Mouse (Mus musculus): ENCODE data around the gene Rbp7.
"Not testable (repeated sequence)": the region's sequence is repeated elsewhere in the genome, so short reads cannot be mapped to it uniquely, and the experiment has no call there.

Rbp7 gene

GRCm38 (mm10) chr4:149454879-149455278, at the start of gene Rbp7:
TSS of gene Rbp7 (minus strand) at chr4:149454978.
- DNase-seq (ENCODE audit: extremely low read depth, low read depth), result no peak

DNA sequence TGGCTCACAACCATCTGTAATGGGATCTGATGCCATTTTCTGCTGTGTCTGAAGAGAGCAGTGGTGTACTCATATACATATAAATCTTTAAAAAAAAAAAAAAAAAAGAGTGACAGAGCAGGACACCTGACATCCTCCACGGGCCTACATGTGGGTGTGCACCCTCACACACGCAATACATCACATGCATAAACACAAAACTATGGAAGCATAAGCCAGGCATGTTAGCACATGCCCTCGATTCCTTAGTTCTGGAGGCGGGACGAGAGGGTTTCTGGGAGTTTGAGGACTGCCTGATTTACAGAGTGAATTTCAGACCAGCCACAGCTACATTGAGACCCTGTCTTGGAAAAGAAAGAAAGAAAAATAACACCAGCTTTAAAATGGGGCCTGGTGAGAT, 49.6 kb upstream of the Rbp7 start:
- DNase-seq (ENCODE audit: extremely low read depth, low read depth), result no peak

- no peak for DNase-seq (ENCODE audit: extremely low read depth, low read depth)
These were observed 45.0 kb upstream of the Rbp7 start for GRCm38 (mm10) chr4:149499790-149500189.

DNA sequence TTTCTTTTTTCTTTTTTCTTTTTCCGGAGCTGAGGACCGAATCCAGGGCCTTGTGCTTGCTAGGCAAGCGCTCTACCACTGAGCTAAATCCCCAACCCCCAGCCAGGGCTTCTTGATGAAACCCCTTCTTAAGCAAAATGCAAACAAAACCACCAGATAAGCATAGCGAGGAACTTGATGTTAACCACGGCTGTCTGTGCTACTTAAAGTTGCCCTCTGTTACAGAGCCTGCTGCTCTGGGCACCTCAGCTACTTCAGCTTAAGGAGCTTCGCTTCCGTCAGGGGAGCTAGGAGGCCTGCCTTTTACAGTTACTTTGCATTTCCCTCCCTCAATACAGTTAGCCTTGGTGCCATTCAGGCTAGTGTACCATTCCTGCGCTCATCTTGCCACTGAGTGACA, 44.1 kb upstream of the Rbp7 start:
- DNase-seq (ENCODE audit: extremely low read depth, low read depth), result no peak

DNA sequence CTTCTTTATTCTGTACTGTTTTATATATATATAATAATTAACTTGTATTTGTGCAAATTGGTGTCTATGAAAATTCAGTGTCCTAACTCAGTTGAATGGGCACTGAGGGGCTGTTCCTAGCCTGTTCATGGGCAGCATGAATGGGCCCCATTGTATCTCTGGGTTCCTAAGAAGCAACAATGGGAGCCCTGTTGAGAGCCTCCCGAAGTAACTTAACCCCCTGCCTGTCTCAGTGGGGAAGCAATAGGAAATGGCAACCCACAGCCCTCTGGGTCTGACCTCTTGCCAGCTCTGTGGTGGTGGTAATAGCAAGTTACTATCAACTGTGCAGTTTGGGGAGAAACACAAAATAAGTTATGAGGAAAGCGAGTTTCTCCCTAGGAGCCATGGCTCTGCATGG, 41.8 kb upstream of the Rbp7 start:
- DNase-seq (ENCODE audit: extremely low read depth, low read depth), result no peak

GRCm38 (mm10) chr4:149491151-149491550, 36.4 kb upstream of the Rbp7 start:
- peak; percentile 2 for DNase-seq (ENCODE audit: extremely low read depth, low read depth)

DNA sequence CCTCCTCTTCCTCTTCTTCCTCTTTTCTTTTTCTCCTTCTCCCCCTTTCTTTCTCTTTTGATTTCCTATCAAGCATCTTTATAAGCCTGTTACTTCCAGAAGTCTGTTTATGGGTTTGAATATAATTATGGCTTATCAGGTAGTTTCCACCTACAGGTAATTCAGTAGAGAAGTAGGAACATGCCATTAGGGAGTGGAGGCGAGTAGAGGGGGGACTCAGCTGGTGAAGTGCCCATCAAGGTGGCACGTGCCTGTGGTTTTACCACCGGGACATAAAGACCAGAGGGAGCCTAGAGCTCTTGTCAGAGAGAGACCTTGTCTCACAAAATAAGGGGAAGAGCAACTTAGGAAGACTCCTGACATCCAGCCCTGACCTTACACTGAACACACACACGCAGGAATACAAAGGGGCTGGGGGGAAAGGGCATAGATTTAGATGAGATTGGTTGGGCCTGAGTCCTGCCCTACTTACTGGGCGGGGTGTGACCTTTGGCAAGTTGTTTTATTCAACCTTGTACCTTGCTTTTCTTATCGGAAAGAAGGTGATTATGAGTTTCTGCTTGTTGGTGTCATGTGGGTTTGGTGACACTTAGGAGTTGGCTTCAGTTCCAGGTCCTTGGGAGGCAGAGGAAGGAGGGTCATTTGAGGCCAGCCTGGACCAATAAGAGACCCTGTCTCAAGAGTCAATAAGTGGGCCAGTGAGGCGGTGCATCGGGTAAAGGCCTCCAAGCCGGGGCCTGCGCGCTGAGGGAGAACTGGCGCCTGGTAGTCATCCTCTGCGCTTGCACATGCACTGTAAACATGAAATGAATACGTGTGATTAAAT, 34.9 kb upstream of the Rbp7 start:
- no peak for DNase-seq (ENCODE audit: extremely low read depth, low read depth)

- no peak for DNase-seq (ENCODE audit: extremely low read depth, low read depth)
These were observed 33.0 kb upstream of the Rbp7 start for GRCm38 (mm10) chr4:149487729-149488128.

DNA sequence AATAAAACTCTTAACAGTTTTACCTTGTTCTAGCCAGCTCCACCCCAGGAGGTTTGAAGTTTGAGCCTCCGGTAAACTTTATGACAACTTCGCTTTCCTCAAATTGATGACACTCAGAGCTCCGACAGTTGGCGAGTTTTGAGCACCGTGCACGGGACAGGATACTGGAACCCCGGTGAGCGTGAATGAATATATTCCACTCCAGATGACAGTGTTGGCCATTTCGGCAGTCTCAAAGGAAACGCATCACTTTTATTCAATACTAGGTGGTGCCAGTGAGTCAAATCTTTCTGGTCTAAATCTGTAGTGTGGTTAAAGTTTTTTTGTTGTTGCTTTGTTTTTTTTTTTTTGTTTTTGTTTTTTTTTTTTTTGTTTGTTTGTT, 31.0 kb upstream of the Rbp7 start:
- peak; percentile 30 for DNase-seq (ENCODE audit: extremely low read depth, low read depth)

- peak; percentile 88 for DNase-seq (ENCODE audit: extremely low read depth, low read depth)
These were observed 30.5 kb upstream of the Rbp7 start, which contains the start of the genes Nmnat1 and Lzic for GRCm38 (mm10) chr4:149485053-149485824. TSS of gene Nmnat1 (minus strand) at chr4:149485202. TSS of gene Lzic (plus strand) at chr4:149485229.

DNA sequence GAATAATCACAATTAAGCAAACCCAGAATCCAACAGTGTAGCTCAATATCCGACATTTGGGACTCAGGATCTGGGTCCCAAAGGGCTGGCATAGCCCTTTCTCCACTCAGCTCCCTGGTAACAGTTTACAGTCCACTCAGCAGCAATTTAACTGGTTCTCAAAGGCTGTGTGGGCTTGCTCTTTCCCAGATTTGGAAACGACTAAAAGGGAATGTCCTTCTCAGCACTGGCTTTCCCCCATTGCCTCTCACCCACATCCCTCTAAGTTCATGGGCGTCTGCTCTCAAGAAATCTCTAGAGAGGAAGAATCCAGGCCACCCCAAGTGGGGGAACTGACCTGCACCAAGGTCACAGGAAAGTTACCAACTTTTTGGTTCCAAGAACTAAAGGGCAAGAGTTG, 29.8 kb upstream of the Rbp7 start:
- no peak for DNase-seq (ENCODE audit: extremely low read depth, low read depth)

DNA sequence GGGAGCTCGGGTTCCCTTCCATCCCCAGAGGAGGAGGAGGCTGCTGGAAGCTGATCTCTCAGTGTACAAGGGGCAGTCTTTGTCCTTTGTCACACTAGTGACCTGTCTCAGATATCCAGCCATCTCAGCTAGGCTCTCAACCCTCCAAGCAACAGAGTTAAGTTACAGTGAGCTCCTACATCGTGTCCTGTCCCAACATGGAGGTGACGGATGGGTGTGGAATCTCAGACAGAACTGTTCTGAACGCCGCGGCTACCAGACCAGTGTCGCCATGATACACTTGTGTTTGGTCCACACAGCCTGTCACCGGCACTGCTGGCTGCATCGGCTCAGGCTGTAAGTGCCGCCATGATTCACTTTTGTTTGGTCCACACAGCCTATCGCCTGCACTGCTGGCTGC, 22.3 kb upstream of the Rbp7 start, which contains the start of gene Tmem274:
Gene Tmem274, plus strand, starts transcription at position 301 of the 400 bp plus-strand sequence.
- DNase-seq (ENCODE audit: extremely low read depth, low read depth), result no peak

GRCm38 (mm10) chr4:149475096-149475495, 20.3 kb upstream of the Rbp7 start:
- DNase-seq (ENCODE audit: extremely low read depth, low read depth), result no peak

GRCm38 (mm10) chr4:149469557-149469956, 14.8 kb upstream of the Rbp7 start:
- DNase-seq (ENCODE audit: extremely low read depth, low read depth), result no peak

DNA sequence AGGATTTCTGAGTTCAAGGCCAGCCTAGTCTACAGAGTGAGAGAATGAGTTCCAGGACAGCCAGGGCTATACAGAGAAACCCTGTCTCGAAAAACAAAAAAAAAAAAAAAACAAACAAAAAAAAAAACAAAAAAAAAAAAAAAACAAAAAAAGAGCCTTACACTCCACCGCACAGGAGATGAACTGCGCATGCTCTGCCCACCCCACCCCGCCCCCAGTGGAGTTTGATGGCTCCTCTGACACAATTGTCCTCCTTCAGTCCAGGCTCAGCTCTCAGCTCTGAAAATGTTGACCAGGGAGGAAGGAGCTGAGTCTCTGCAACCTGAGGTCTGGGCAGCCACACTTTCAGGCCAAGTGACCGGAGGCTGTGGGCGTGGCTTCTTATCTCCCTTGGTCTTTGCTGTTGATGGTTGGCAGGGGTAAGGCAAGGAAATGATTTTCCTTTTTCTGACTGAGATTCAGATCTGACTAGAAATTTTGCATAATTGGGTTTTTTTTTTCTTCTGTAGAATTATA, 8.7 kb upstream of the Rbp7 start:
- DNase-seq (ENCODE audit: extremely low read depth, low read depth), result no peak

GRCm38 (mm10) chr4:149462305-149462971, 7.7 kb upstream of the Rbp7 start:
- no peak for DNase-seq (ENCODE audit: extremely low read depth, low read depth)

DNA sequence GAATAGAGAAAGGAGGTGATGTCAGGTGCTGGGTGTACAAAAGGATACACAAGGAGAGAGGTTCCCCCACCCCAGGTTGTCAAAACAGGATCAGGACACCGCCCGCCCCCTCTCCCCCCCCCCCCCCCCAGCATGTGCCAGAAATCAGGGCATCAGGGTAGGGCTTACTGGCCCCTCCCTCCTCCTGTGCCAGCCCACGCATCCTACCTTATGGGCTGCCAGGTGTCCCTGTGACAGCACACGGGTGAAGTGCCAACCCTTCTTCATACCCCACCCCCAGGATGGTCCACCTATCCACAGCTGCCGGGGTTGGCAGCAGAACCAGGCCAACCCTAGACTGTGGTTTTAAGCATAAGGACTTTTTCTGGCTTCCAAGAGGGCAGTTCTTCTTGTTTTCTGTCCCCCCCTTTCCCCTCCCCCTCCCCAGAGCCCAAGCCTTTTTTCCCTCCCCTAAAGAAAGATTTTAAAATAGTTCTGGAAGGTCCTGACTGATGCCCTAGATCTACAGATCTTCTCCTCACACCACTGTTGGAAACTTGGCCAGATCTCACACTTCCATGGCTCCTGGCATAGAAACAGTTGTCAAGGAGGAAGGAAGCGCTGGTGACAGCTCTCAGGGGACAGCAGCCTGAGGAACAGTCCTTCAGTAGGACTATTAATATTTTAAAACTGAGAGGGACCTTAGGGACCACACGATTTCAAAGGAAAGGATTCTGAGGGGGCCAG, 7.0 kb upstream of the Rbp7 start:
- DNase-seq (ENCODE audit: extremely low read depth, low read depth), result no peak

DNA sequence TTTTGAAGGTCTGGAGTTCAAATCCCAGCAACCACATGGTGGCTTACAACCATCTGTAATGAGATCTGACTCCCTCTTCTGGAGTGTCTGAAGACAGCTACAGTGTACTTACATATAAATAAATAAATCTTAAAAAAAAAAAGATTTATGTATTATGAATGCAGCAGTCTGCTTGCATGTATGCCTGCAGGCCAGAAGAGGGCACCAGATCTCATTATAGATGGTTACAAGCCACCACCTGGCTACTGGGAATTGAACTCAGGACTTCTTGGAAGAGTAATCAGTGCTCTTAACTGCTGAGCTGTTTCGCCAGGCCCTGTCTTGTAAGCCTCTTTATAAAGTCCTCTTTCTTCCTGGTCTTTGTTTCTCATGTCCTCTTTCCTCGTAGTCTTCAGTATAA, 5.7 kb upstream of the Rbp7 start:
- not testable (repeated sequence) for DNase-seq (ENCODE audit: extremely low read depth, low read depth)

DNA sequence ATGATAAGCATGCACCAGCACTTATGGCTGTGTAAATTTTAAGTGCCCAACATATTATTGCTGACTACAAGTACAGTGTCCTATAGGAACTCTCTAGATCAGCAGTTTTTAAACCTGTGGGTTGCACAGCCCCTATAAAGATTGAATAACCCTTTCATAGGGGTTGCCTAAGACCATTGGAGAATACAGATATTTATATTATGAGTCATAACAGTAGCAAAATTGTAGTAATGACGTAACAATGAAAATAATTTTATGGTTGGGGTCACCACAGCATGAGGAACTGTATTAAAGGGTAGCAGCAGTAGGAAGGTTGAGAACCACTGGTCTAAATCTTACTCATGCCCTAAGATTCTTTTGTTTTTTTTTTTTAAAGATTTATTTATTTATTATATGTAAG, 4.6 kb upstream of the Rbp7 start:
- DNase-seq (ENCODE audit: extremely low read depth, low read depth), result no peak

GRCm38 (mm10) chr4:149458526-149458925, 3.7 kb upstream of the Rbp7 start:
- DNase-seq (ENCODE audit: extremely low read depth, low read depth), result no peak

DNA sequence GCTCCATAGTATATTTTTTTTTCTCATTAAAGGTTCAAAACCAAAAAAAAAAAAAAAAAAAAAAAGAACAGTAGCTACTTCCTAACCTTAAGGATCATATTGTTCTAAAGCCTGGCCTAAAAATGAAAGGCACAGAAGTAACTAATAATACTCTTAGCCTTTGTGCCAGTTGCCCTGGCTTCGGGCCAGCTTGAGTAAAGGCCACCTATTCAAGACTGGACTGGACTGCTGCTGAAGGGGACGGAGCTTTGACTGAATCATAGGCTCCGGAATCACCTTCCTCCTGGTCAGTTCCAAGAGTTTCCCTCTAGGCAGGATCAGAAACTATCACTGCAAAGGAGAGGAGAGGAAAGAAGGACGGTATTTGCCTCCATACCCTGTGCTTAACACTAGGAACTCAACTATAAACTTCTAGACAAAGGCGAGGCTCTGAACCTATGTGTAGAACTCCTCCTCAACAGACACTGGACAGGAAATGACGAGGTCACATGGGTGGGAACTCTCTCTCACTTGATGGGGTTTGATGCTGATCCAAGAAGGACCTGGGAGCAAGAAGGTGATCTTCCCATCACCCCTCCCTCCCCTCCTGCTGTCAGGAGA, 3.2 kb upstream of the Rbp7 start:
- no peak for DNase-seq (ENCODE audit: extremely low read depth, low read depth)

Data from MEL-GATA-1-ER (cell line).